Mouse (Mus musculus) right cerebral cortex, postnatal 36 days (tissue): ENCODE data around the gene Cnga3.

ENCODE experiments used
- DNase-seq, 2 experiments: peaks; one replicate each; pipeline ENCODE4 v3.0.0; 2022; ENCODE audit warnings: low spot score in 2 of 2, mixed read lengths in 1 of 2

Cnga3 gene

GRCm38 (mm10) chr1:37286556-37286955, 72.3 kb downstream of the Cnga3 start:
- DNase-seq, result no peak

GRCm38 (mm10) chr1:37287748-37288147, 73.5 kb downstream of the Cnga3 start:
- no peak for DNase-seq

GRCm38 (mm10) chr1:37288181-37288935, 74.1 kb downstream of the Cnga3 start:
- peak; percentile 51 to 63 for DNase-seq

- no peak for DNase-seq
Observed at GRCm38 (mm10) chr1:37288941-37289340, 74.7 kb downstream of the Cnga3 start.

GRCm38 (mm10) chr1:37296414-37296813, 82.2 kb downstream of the Cnga3 start:
- no peak for DNase-seq

GRCm38 (mm10) chr1:37298904-37299303, 84.7 kb downstream of the Cnga3 start:
- no peak for DNase-seq

- peak; percentile 81 to 86 for DNase-seq
Observed at GRCm38 (mm10) chr1:37299540-37300491, 85.6 kb downstream of the Cnga3 start, which contains the start of gene Inpp4a. Gene Inpp4a, plus strand, starts transcription at chr1:37299865.

- DNase-seq, result no peak
Observed at GRCm38 (mm10) chr1:37300650-37301049, 86.4 kb downstream of the Cnga3 start.

GRCm38 (mm10) chr1:37302801-37303200, 88.6 kb downstream of the Cnga3 start:
- no peak for DNase-seq

GRCm38 (mm10) chr1:37305691-37306287, 91.6 kb downstream of the Cnga3 start:
- no peak for DNase-seq

GRCm38 (mm10) chr1:37307586-37307985, 93.4 kb downstream of the Cnga3 start:
- no peak for DNase-seq

- no peak for DNase-seq
Observed at GRCm38 (mm10) chr1:37308021-37308742, 93.9 kb downstream of the Cnga3 start.

GRCm38 (mm10) chr1:37308743-37309100, 94.5 kb downstream of the Cnga3 start:
- DNase-seq, result no peak

- DNase-seq, result no peak
Observed at GRCm38 (mm10) chr1:37309939-37310515, 95.8 kb downstream of the Cnga3 start.
